Mouse (Mus musculus) lung, embryonic 15.5 days (tissue): Measurements from ENCODE around the gene Yaf2. TPM values are rescaled to one million over a fixed set of nuclear protein-coding genes. Genes with fewer than 3 reads are reported as not detected.
"Not testable (repeated sequence)": the region's sequence is repeated elsewhere in the genome, so short reads cannot be mapped to it uniquely, and the experiment has no call there.

Source experiments
- ATAC-seq: fragments of 200-750 bp; cut with Nextera tagmentation; 2 replicates; pipeline ENCODE4 v1.8.0; 2017; ENCODE audit warnings: moderate number of reproducible peaks, borderline replicate concordance; ENCODE audit not compliant: low FRiP score, low TSS enrichment; ENCODE audit errors: extremely low read depth
- H3K27ac ChIP-seq: fragments of 300-500 bp; sonication (generic); 2 replicates; pipeline ENCODE4 v1.5.1; 2015; ENCODE audit warnings: moderate library complexity, mild to moderate bottlenecking, inconsistent platforms
- H3K27me3 ChIP-seq: fragments of 300-500 bp; sonication (generic); 2 replicates; pipeline ENCODE4 v1.6.1; 2015; ENCODE audit warnings: inconsistent platforms
- H3K36me3 ChIP-seq: fragments of 300-500 bp; sonication (generic); 2 replicates; pipeline ENCODE4 v1.6.1; 2015; ENCODE audit warnings: inconsistent platforms
- H3K4me1 ChIP-seq: fragments of 300-500 bp; sonication (generic); 2 replicates; pipeline ENCODE4 v1.6.1; 2015; ENCODE audit warnings: inconsistent platforms
- H3K4me2 ChIP-seq: fragments of 300-500 bp; sonication (generic); 2 replicates; pipeline ENCODE4 v1.6.1; 2015; ENCODE audit warnings: inconsistent platforms, mild to moderate bottlenecking, moderate library complexity
- H3K4me3 ChIP-seq: fragments of 300-500 bp; sonication (generic); 2 replicates; pipeline ENCODE4 v1.5.1; 2015; ENCODE audit warnings: mild to moderate bottlenecking, inconsistent platforms
- H3K9ac ChIP-seq: fragments of 300-500 bp; sonication (generic); 2 replicates; pipeline ENCODE4 v1.6.1; 2015; ENCODE audit warnings: inconsistent platforms
- H3K9me3 ChIP-seq: fragments of 300-500 bp; sonication (generic); 2 replicates; pipeline ENCODE4 v1.6.1; 2016; ENCODE audit warnings: inconsistent platforms
- WGBS: fragments of 180-500 bp; shearing (Covaris S2); methylation state at CpG from one replicate; pipeline ENCODE4 v1.1.7; 2015; 5-methylcytosine and 5-hydroxymethylcytosine counted together
- polyA plus RNA-seq: library from polyadenylated mRNA; unstranded; fragments of >200 nt; fragmentation: Nextera tagmentation; extraction: Ambion mirVana; gene quantifications from 2 replicates; pipeline ENCODE4 v1.2.1, GENCODE M21; 2015

The Yaf2 gene
- polyA plus RNA-seq, 1 experiment from 2014 or later, result 89.9 TPM

- no peak overlapping the region for H3K4me2 ChIP-seq
- no peak overlapping the region for H3K27ac ChIP-seq
- no peak for ATAC-seq
- H3K4me1 ChIP-seq, result no peaks in the 10 kb centered on the region
- 54% methylated on average over 10 of the region's 10 CpGs for WGBS
- H3K4me3 ChIP-seq, result no peak overlapping the region
- H3K36me3 ChIP-seq, result peaks cover 36% of the 10 kb centered on the region
- H3K9me3 ChIP-seq, result no peaks in the 10 kb centered on the region
- H3K9ac ChIP-seq, result no peak overlapping the region
- no peaks in the 10 kb centered on the region for H3K27me3 ChIP-seq
Observed at GRCm38 (mm10) chr15:93243202-93243601, 93.5 kb downstream of the Yaf2 start.

DNA sequence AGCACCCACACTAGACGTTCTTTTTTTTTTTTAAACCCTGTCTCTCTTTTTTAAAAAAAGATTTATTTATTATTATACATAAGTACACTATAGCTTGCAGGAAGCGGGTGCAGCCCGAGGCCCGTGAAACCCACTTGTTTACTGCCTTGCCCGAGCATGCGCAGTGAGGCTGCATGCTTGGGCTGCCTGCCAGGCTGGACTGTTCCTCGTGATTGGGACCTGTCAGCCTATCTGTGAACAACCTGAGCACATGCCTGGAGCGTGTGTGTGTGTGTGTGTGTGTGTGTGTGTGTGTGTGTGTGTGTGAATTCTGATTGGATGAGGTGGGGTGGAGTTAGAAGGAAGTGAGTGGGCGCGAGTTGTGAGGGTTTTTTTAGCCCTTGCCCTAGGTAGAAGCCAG is 100.3 kb downstream of the Yaf2 start:
- WGBS, result 86% methylated on average over 10 of the region's 10 CpGs
- not testable (repeated sequence) for H3K27me3 ChIP-seq

More for the DNA sequence above, 100.3 kb downstream of the Yaf2 start:
- H3K4me2 ChIP-seq, H3K4me3 ChIP-seq, H3K9me3 ChIP-seq, H3K27ac ChIP-seq, H3K4me1 ChIP-seq, ATAC-seq, H3K9ac ChIP-seq: not testable (repeated sequence)
- H3K36me3 ChIP-seq, result peaks cover 20% of the 10 kb centered on the region

Other genes starting within 250 kb of the Yaf2 start
- gene Gxylt1, start 61.8 kb downstream of the Yaf2 start, polyA plus RNA-seq, result 13.6 and 14.4 TPM in 2 replicates
- 117 and 121 TPM in 2 replicates for gene Zcrb1, start 61.4 kb upstream of the Yaf2 start, polyA plus RNA-seq
- 46.4 and 50.4 TPM in 2 replicates for gene Pphln1, start 61.4 kb upstream of the Yaf2 start, polyA plus RNA-seq